Mouse (Mus musculus): ENCODE results near the gene Rnf227.

DNA sequence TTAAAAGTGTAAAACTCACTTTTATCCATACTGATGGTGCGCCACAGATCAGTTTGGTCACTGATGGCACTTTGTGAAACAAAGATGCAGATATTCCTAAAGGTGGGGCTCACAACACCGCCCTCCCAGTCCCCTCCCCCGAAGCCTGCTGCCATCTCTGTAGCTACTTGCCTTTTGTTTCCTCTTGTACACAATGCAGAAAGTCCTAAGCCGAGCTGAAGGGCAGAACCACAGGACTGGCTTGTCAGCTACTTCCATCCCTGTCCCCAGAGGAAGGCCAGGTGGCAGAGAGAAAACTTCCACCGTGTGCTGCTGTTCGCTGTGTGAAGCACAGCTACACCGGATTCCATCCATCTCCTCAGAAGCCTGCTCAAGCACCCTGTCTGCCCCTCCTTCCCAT lies 42.0 kb upstream of the Rnf227 start:
- no peak for TF ChIP-seq CTCF (IDR thresholded peaks at IDR 0.05; ENCODE audit: low read depth)
- TF ChIP-seq EP300 (IDR thresholded peaks at IDR 0.05; ENCODE audit: low read depth) = no peak

All from liver, embryonic 14.5 days (tissue).